Mouse (Mus musculus) kidney, embryonic 15.5 days (tissue): ENCODE results near the gene Taf1b. TPM values are rescaled to one million over a fixed set of nuclear protein-coding genes. Genes with fewer than 3 reads are reported as not detected.

Experiments
- polyA plus RNA-seq: library from polyadenylated mRNA; unstranded; fragments of >200 nt; fragmentation: Nextera tagmentation; extraction: Ambion mirVana; gene quantifications from 2 replicates; pipeline ENCODE4 v1.2.1, GENCODE M21; 2015

The Taf1b gene
- polyA plus RNA-seq, 1 experiment from 2014 or later = 32.6 TPM

Other genes starting within 250 kb of the Taf1b start
- gene Grhl1, start 73.9 kb downstream of the Taf1b start, polyA plus RNA-seq = 1.8 and 1.9 TPM in 2 replicates
- gene Klf11, start 152.9 kb downstream of the Taf1b start, polyA plus RNA-seq = 12.4 and 13.2 TPM in 2 replicates
- 10.8 and 11.9 TPM in 2 replicates for gene Cys1, start 183.5 kb downstream of the Taf1b start, polyA plus RNA-seq
- 246 and 248 TPM in 2 replicates for gene Rrm2, start 209.9 kb downstream of the Taf1b start, polyA plus RNA-seq